Mouse (Mus musculus): ENCODE measurements at regions not wholly inside any gene's neighbourhood (a gene's known extent, or its start where the extent isn't known, plus 50 kb on each side); places are given as distances from the start of the nearest gene placed in this dataset.

DNA sequence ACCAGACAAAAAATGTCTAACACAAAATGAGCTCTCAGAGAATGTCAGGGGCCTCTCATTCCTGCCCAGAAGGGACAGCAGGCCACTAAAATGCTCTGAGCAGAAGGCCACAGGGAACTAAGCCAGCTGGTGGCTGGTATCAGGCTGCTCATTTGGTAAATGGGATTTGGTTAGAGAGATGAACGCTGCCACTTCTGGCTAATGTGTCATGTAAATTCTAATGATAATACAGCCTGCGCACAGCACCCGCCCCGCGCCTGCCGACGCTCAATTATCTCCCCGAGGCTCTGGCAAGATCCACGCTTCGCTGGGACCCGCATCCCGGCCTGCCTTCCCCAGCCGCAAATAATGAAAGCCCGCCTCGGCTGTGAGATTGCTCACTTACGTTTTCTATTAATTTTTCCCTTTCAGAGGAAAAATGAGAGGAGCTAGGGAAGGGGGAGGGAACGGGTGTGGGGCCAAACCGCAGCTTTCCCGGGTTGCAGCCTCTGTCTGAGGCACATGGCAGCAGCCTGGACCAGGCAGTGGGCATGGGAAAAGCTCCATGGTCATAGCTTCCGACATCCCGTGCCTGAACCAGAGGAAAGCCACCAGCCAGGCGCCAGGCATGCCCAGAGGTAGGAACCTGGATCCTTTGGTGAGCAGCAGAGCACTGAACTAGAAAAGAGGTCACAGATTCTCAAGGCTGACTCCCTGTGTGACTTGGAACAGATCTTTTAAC, 92.2 kb upstream of the Csf3r start:
- in situ Hi-C loops (cut with MboI, MseI): no loop called here

DNA sequence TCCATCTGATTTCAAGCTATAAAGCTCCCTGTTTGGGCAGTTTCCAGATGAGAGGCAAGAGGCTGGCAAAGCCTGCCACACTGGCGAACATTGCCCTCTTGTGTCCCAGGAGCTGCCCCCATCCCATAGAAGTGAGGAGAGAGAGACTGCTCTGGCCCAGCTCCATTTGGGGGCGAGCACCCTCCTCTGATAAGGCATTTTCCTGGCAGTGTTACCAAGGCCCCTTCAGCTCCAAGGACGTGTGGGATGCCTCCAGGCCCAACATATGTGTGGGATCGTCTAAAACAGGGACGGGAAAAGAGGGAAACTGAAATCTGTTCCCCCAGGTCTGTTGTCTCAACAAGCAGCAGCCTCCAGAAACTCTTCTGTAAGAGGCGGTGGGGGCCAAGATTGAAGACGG, 88.0 kb upstream of the Csf3r start:
- in situ Hi-C loops (cut with MboI, MseI): no loop called here

DNA sequence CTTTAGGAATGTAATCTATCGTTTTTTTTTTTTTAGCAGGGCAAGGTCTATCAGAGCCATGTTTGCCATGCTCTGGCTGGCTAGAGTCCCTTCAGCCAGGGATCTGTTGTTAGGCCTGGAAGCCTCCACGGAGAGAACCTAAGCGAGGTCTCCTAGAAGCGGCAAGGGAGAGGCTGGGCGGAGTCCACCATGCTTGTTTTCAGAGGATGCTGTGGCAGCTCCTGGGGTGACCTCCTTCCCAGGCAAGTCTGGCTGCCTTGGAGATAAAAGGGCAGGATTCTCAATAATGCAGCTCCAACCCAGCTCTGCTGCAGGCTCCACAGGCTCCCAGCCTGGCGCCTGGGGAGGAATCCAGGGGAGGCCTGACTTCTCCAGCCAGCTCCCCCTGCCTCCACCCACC, 86.2 kb upstream of the Csf3r start:
- in situ Hi-C loops (cut with MboI, MseI): no loop called here

DNA sequence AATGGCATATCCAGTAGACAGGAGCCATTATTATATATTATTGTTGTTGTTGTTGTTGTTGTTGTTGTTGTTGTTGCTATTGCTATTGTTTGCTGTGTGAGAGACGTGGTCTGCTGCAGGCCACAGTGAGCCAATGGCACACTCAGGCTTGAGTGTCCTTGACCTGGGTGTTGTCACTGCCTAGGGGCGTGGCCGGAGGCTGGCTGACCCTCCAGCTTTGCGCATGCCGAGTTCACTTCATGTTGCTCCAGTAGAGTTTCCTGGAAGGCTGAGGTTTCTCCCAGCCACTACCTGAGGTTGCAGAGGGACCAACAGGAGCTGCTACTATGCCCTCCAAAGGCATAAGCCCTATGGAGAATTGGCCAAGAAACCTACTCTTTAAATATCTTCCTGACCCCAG, 83.1 kb upstream of the Csf3r start:
- in situ Hi-C loops (cut with MboI, MseI): no loop called here

DNA sequence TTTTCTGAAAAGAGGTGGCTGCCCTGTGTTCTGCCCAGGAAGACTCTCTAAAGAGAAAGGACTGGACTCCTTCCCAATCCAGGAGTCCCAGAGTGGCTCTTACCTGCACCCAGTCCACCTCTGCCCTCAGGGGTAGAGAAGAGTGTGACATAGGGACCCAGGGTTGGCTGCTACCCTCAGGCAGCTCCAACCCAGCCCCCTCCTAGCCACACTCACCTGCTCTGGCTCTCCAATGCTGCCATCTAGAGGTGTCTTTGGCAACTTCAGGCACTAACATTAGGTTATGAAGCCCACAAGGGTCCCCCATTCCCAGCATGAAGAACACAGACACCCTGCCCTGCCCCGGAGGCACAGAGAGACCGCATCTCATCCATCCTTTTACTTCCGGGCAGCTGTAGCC, 82.4 kb upstream of the Csf3r start:
- in situ Hi-C loops (cut with MboI, MseI): no loop called here

DNA sequence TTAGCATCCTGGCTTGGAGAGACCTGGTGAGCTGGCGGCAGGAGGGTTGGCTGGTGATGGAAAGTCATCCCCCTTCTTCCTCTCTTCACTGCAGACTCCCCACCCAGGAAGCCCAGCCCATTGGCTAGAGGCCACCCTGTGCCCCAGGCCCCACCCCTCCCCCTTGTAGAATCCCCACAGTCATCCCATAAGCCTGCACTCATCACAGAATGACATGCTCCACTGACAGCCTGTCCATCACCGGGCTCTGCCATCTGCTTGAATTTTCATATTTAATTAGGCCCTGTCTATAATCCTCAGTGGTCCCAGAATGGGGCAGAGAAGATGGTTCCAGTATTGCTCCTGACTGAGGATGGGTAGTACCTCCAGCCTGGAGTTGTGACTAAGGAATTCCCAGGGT, 79.3 kb upstream of the Csf3r start:
- in situ Hi-C loops (cut with MboI, MseI): no loop called here

- in situ Hi-C loops (cut with MboI, MseI): no loop called here
Measured at GRCm38 (mm10) chr4:125959426-125959825, 64.9 kb upstream of the Csf3r start.

- in situ Hi-C loops (cut with MboI, MseI): no loop called here
Measured at GRCm38 (mm10) chr4:125960704-125961279, 63.6 kb upstream of the Csf3r start.

GRCm38 (mm10) chr4:125962677-125963076, 61.7 kb upstream of the Csf3r start:
- in situ Hi-C loops (cut with MboI, MseI): no loop called here
